Mouse (Mus musculus): ENCODE measurements around the gene Actn2. TPM values are rescaled to one million over a fixed set of nuclear protein-coding genes. Genes with fewer than 3 reads are reported as not detected.

Gene Actn2
- polyA plus RNA-seq, 1 experiment from 2014 or later, result 0.34 TPM

DNA sequence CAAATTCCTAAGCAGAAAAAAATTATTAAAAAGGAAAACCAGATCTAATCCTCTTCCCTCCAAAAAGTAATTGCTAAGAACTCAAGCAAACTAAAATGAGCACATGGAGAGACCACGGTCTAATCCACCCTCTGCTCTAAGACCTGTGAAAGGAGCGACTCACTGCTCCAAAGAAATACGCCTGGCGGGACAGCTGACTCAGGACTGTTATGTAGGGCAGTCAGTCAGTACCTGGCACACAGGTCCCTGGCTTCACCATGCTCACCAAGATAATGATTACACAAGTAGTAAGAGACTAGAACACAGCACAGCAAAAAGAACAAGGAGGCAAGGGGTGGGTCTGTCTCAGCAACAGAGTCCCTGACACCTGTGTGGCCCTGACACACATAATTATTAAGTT lies 112.3 kb downstream of the Actn2 start:
- Histone ChIP-seq H3K9ac (ENCODE audit: low read length) (no peak overlapping the region), H3K4me1 (replicated peaks; ENCODE audit: control insufficient read depth, insufficient read depth, low read length) (no peaks in the 10 kb centered on the region), H3K4me2 (ENCODE audit: low read length) (no peak overlapping the region), H3K27ac (ENCODE audit: low read depth) (no peak overlapping the region), H3K27me3 (replicated peaks; ENCODE audit: control insufficient read depth, insufficient read depth, low read length) (no peaks in the 10 kb centered on the region), H3K9me3 (ENCODE audit: control insufficient read depth, low read length) (no peaks in the 10 kb centered on the region), H3K4me3 (ENCODE audit: low read depth, low read length) (no peak overlapping the region), H3K36me3 (ENCODE audit: control insufficient read depth, insufficient read depth, low read length) (peaks cover 86% of the 10 kb centered on the region)
- no peak for ATAC-seq (replicated peaks; ENCODE audit: low FRiP score, low TSS enrichment, low read depth)
- DNase-seq (ENCODE audit: low spot score), result no peak
- 81% methylated on average over 4 of the region's 4 CpGs for WGBS

GRCm38 (mm10) chr13:12227606-12228005 lies 113.0 kb downstream of the Actn2 start:
- H3K4me3 ChIP-seq (ENCODE audit: low read depth, low read length), result no peak overlapping the region
- H3K9ac ChIP-seq (ENCODE audit: low read length), result no peak overlapping the region
- peaks cover 83% of the 10 kb centered on the region for H3K36me3 ChIP-seq (ENCODE audit: control insufficient read depth, insufficient read depth, low read length)
- WGBS, result 84% methylated on average over 5 of the region's 5 CpGs
- H3K9me3 ChIP-seq (ENCODE audit: control insufficient read depth, low read length), result no peaks in the 10 kb centered on the region
- H3K27ac ChIP-seq (ENCODE audit: low read depth), result no peak overlapping the region
- ATAC-seq (replicated peaks; ENCODE audit: low FRiP score, low TSS enrichment, low read depth) (no peak), DNase-seq (ENCODE audit: low spot score) (no peak)
- H3K27me3 ChIP-seq (replicated peaks; ENCODE audit: control insufficient read depth, insufficient read depth, low read length), result no peaks in the 10 kb centered on the region
- H3K4me1 ChIP-seq (replicated peaks; ENCODE audit: control insufficient read depth, insufficient read depth, low read length), result no peaks in the 10 kb centered on the region
- no peak overlapping the region for H3K4me2 ChIP-seq (ENCODE audit: low read length)

Other genes starting within 250 kb of the Actn2 start
- gene Ryr2, start 233.8 kb downstream of the Actn2 start, polyA plus RNA-seq (2014; fragmentation: Nextera tagmentation; extraction: Ambion mirVana), result 1.8 and 2.4 TPM in 2 replicates
- gene Mtr, start 82.6 kb downstream of the Actn2 start, polyA plus RNA-seq (2014; fragmentation: Nextera tagmentation; extraction: Ambion mirVana), result 15.2 and 16.7 TPM in 2 replicates
- 31.1 and 34.6 TPM in 2 replicates for gene Heatr1, start 54.3 kb upstream of the Actn2 start, polyA plus RNA-seq (2014; fragmentation: Nextera tagmentation; extraction: Ambion mirVana)
- 27.3 and 28.2 TPM in 2 replicates for gene Lgals8, start 124.2 kb upstream of the Actn2 start, polyA plus RNA-seq (2014; fragmentation: Nextera tagmentation; extraction: Ambion mirVana)
- 0.75 and 1.5 TPM in 2 replicates for gene Edaradd, start 179.7 kb upstream of the Actn2 start, polyA plus RNA-seq (2014; fragmentation: Nextera tagmentation; extraction: Ambion mirVana)
- gene Ero1lb, start 225.1 kb upstream of the Actn2 start, polyA plus RNA-seq (2014; fragmentation: Nextera tagmentation; extraction: Ambion mirVana), result 5.7 and 6.7 TPM in 2 replicates